Mouse (Mus musculus) heart, adult 2 months (tissue): Measurements from ENCODE around the gene Cul9. TPM values are rescaled to one million over a fixed set of nuclear protein-coding genes. Genes with fewer than 3 reads are reported as not detected.
"Not testable (repeated sequence)": the region's sequence is repeated elsewhere in the genome, so short reads cannot be mapped to it uniquely, and the experiment has no call there.

Experiments used
- DNase-seq, 2 experiments: peaks; one replicate each; pipeline ENCODE4 v3.0.0; 2021
- H3K27ac ChIP-seq: fragments of 200-600 bp; 2 replicates; pipeline ENCODE4 v1.8.1; 2022
- H3K27me3 ChIP-seq: fragments of 200-500 bp; 2 replicates; pipeline ENCODE4 v1.6.1; 2012; ENCODE audit warnings: mild to moderate bottlenecking, low read length, inconsistent platforms, mixed read lengths; ENCODE audit not compliant: control insufficient read depth, insufficient read depth
- H3K36me3 ChIP-seq: fragments of 200-500 bp; 2 replicates; pipeline ENCODE4 v1.6.1; 2012; ENCODE audit warnings: low read length, inconsistent platforms; ENCODE audit not compliant: control insufficient read depth, insufficient read depth
- H3K4me1 ChIP-seq: fragments of 200-500 bp; 2 replicates; pipeline ENCODE4 v1.6.1; 2011; ENCODE audit warnings: low read length; ENCODE audit not compliant: control insufficient read depth, insufficient read depth
- H3K4me3 ChIP-seq: fragments of 200-600 bp; 2 replicates; pipeline ENCODE4 v1.8.1; 2022
- H3K79me2 ChIP-seq: fragments of 200-500 bp; replicated peaks from 2 replicates; pipeline ENCODE4 v1.6.1; 2012; ENCODE audit warnings: mild to moderate bottlenecking, inconsistent platforms, low read length, moderate library complexity, mixed read lengths; ENCODE audit not compliant: control insufficient read depth, insufficient read depth
- H3K9ac ChIP-seq: fragments of 200-500 bp; 2 replicates; pipeline ENCODE4 v1.6.1; 2012; ENCODE audit warnings: low read depth, mild to moderate bottlenecking, control low read depth, inconsistent platforms, low read length, mixed read lengths
- CTCF ChIP-seq: fragments of 200-600 bp; IDR thresholded peaks from 2 replicates; pipeline ENCODE4 v1.8.1; 2022; ENCODE audit warnings: antibody characterized with exemption, mild to moderate bottlenecking, moderate library complexity
- EP300 ChIP-seq: fragments of 200-500 bp; IDR thresholded peaks from 2 replicates; pipeline ENCODE4 v1.6.1; 2011; ENCODE audit warnings: low read depth, low read length, control low read depth; ENCODE audit not compliant: insufficient read depth
- POLR2A ChIP-seq: fragments of 200-500 bp; IDR thresholded peaks from 2 replicates; pipeline ENCODE4 v1.6.1; 2011; ENCODE audit warnings: mild to moderate bottlenecking, low read depth, low read length, control low read depth; ENCODE audit not compliant: insufficient read depth
- WGBS: fragments of 180-500 bp; shearing (Covaris S2); methylation state at CpG from one replicate; pipeline ENCODE4 v1.1.7; 2018; 5-methylcytosine and 5-hydroxymethylcytosine counted together
- intact Hi-C: fragments of 180-260 bp; cut with DNase I; formaldehyde crosslinking; loops from one replicate; pipeline ENCODE4 v1.15.1; 2025
- polyA plus RNA-seq: library from polyadenylated mRNA; depleted of rRNA; stranded (reverse); fragments of >200 nt; gene quantifications from 2 replicates; pipeline ENCODE4 v1.2.3, GENCODE M21; 2012
- total RNA-seq, 2 experiments: library from RNA; stranded (reverse); gene quantifications; 2 replicates each; pipeline ENCODE4 v1.2.3; 2021

The Cul9 gene
- total and polyA plus RNA-seq, 3 experiments, result 20.1 to 21.9 (median 21.6) TPM

GRCm38 (mm10) chr17:46511059-46511710 is 35.0 kb downstream of the Cul9 start:
- Histone ChIP-seq H3K36me3 (no peaks in the 10 kb centered on the region), H3K27ac (no peak overlapping the region), H3K27me3 (no peaks in the 10 kb centered on the region), H3K4me1 (no peaks in the 10 kb centered on the region), H3K79me2 (no peaks in the 10 kb centered on the region), H3K4me3 (no peak overlapping the region), H3K9ac (no peak overlapping the region)
- DNase-seq, result no peak
- peak; percentile 65 for TF ChIP-seq CTCF
- TF ChIP-seq EP300, result no peak
- no peak for TF ChIP-seq POLR2A
- 58% methylated on average over 11 of the region's 11 CpGs for WGBS
- intact Hi-C loops, result loop anchor here (1.0 to 5.0 kb wide), 2 partner anchors 74 to 139 kb away; no protein-coding TSS in a partner anchor

- DNase-seq, result peak in 1 of 2 experiments; percentile 41
- Histone ChIP-seq H3K27me3 (no peaks in the 10 kb centered on the region), H3K4me3 (no peak overlapping the region), H3K4me1 (no peaks in the 10 kb centered on the region), H3K36me3 (no peaks in the 10 kb centered on the region), H3K79me2 (no peaks in the 10 kb centered on the region), H3K9ac (no peak overlapping the region), H3K27ac (no peak overlapping the region)
- WGBS, result 76% methylated on average over 3 of the region's 3 CpGs
- intact Hi-C loops, result no loop called here
- no peak for TF ChIP-seq POLR2A
These were observed 40.6 kb downstream of the Cul9 start for GRCm38 (mm10) chr17:46505617-46506016.

DNA sequence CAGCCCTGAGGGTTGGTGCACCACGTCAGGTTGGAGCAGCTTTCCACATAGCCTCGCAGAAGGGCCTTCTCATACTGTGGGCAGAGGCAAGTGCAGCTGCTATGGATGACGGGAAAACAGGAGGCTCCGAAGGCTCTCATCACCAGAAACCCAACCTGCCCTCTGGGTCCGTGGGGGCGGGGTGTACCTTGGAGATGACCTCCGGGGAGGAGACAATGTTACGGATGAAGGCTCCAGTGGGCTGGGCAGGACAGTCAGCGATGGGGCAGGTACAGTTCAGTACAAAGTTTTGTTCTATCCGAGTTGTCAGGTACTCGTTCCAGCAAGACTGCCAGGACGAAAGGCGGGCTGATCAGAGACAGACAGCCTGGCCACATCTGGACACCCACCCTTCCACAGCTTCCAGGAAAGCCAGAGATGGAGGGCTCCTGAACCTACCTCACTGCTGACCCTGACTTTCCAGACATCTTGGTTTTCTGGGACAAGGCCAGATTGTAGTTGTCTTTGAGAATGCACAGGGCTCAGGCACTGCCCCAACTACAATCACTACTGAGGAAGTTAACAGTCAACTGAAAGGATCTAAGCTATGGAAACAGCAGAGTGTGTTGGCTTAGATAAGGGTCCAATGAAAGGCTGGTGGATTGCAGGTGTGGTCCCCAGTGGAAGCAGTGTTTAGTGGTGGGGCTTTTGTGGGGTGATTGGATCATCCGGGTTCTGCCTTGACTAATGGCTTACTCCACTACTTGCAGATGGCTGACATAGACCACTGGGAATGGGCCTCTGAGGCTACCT is 42.1 kb downstream of the Cul9 start:
- intact Hi-C loops, result no loop called here
- Histone ChIP-seq H3K27me3 (no peaks in the 10 kb centered on the region), H3K27ac (no peak overlapping the region), H3K9ac (no peak overlapping the region), H3K4me3 (no peak overlapping the region), H3K36me3 (no peaks in the 10 kb centered on the region), H3K4me1 (no peaks in the 10 kb centered on the region), H3K79me2 (no peaks in the 10 kb centered on the region)
- 75% methylated on average over 14 of the region's 14 CpGs for WGBS
- DNase-seq, result no peak
- no peak for TF ChIP-seq POLR2A
- TF ChIP-seq EP300, result no peak
- TF ChIP-seq CTCF, result no peak

DNA sequence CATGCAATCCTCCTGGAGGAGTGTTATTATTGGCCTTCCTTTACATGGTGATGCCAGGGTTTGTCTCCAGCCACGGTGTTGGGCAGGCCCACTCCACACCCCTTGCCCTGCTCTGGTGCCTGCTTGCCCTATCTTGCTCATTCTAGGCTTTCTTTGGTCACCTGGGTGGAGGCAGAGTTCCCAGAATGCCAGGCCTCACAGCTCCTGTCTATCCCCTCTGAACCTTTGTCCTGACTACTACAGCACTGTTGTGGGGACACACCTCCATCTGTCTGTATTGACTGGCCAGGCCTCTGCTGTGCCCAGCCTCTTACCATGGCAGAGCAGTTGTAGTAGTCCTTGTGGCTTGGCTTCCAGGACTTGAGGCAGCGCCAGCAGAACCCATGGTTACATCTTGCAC is 43.4 kb downstream of the Cul9 start:
- intact Hi-C loops, result no loop called here
- Histone ChIP-seq H3K4me1 (no peaks in the 10 kb centered on the region), H3K36me3 (no peaks in the 10 kb centered on the region), H3K27ac (no peak overlapping the region), H3K79me2 (no peaks in the 10 kb centered on the region), H3K4me3 (no peak overlapping the region), H3K27me3 (no peaks in the 10 kb centered on the region), H3K9ac (no peak overlapping the region)
- 73% methylated on average over 2 of the region's 2 CpGs for WGBS
- DNase-seq, result no peak
- TF ChIP-seq POLR2A (no peak), EP300 (no peak), CTCF (no peak)

GRCm38 (mm10) chr17:46497956-46498355 is 48.2 kb downstream of the Cul9 start:
- Histone ChIP-seq H3K79me2 (no peaks in the 10 kb centered on the region), H3K4me1 (no peaks in the 10 kb centered on the region), H3K27ac (no peak overlapping the region), H3K4me3 (no peak overlapping the region), H3K9ac (no peak overlapping the region), H3K36me3 (no peaks in the 10 kb centered on the region), H3K27me3 (no peaks in the 10 kb centered on the region)
- intact Hi-C loops, result no loop called here
- WGBS, result 56% methylated on average over 8 of the region's 8 CpGs
- TF ChIP-seq EP300 (no peak), CTCF (no peak), POLR2A (no peak)
- DNase-seq, result no peak

DNA sequence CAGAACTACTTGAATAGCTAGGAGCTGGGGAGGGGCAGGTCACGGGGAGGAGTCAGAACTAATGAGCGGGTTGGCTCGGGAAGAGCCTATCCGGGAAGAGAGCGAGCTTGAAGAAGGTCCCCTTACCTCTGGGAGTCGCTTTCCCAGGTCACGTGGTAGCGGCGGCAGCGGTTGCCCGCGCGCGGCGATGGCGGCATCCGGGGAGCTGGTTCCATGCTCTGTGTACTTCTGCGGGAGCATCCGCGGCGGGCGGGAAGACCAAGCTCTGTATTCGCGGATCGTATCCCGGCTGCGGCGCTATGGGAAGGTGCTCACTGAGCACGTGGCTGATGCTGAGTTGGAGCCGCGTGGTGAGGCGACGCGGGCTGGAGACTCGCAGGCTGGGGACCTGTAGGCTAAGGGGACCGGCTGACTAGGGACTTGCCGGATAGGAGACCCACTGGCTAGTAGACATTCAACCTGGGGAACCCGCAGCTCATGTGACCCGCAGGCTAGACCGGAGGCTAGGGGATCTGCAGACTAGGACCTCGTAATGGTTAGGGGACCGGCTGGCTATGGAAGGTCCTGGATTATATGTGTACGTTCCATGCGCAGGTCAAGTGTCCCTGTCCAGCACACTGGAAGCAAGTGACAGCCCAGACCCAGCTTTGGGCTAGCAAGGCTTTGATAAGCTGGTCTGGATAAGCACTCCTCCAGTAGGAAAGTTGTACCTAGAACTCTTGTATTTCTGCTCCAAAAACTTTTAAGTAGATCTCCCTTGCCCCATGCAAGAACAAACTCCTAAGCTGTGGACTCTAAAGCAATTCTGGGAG is 49.4 kb downstream of the Cul9 start, which contains the start of gene Dnph1:
TSS of gene Dnph1 (plus strand) at position 89 of the 812 bp plus-strand sequence.
- H3K4me1 ChIP-seq, result no peaks in the 10 kb centered on the region
- no peak within 1 kb of the TSS for H3K27ac ChIP-seq
- peak; percentile 63 to 72 for DNase-seq
- intact Hi-C loops, result no loop called here
- TF ChIP-seq EP300 (no peak), CTCF (no peak), POLR2A (no peak)
- no peaks in the 10 kb centered on the region for H3K27me3 ChIP-seq
- H3K79me2 ChIP-seq, result no peaks in the 10 kb centered on the region
- peak within 1 kb of the TSS; percentile 43 for H3K4me3 ChIP-seq
- no peaks in the 10 kb centered on the region for H3K36me3 ChIP-seq
- H3K9ac ChIP-seq, result no peak within 1 kb of the TSS
- WGBS, result 2% methylated on average over 44 of the region's 44 CpGs

DNA sequence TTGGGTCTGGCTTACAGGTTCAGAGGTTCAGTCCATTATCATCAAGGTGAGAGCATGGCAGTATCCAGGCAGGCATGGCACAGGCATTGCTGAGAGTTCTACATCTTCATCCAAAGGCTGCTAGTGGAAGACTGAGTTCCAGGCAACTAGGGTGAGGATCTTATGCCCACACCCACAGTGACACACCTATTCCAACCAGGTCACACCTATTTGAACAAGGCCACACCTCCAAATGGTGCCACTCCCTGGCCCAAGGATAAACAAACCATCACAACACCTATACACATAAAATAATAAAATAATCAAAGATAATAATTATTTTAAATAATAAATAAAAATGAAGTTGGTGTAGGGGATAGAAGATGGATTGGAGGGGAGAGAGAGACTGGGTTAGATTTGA is 50.1 kb downstream of the Cul9 start:
- H3K9ac ChIP-seq, DNase-seq, H3K79me2 ChIP-seq, H3K27me3 ChIP-seq, H3K36me3 ChIP-seq, H3K27ac ChIP-seq, H3K4me1 ChIP-seq, intact Hi-C loops: not testable (repeated sequence)
- H3K4me3 ChIP-seq, result peak overlapping the region; percentile 43
